Mouse (Mus musculus): Measurements from ENCODE around the gene Blvrb.

Gene Blvrb

DNA sequence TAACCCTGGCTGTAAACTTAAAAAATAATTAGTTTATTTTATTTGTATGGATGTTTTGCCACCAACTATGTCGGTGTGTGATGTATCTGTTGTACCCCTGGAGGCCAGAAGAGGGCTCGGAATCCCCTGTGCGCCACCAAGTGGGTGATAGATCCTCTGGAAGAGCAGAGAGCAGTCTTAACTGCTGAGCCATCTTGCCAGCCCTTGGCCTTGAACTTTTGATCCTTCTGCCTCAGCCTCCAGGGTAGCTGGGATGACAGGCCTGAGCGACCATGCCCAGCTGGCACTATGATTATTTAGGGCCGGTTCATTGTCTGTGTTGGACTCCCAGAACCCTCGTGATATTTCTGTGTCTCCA lies 60.8 kb downstream of the Blvrb start:
- CTCF ChIA-PET: interaction anchor here (0.6 to 1.2 kb wide), 6 partner anchors 18 to 1787 kb away, joined by 3 to 8 read pairs (median 3); no protein-coding TSS in a partner anchor

- CTCF ChIA-PET: interaction anchor here (0.7 kb wide), 1 partner anchor 44 kb away, joined by 4 read pairs; no protein-coding TSS in a partner anchor
Measured at GRCm38 (mm10) chr7:27510809-27511208, 63.0 kb downstream of the Blvrb start.

DNA sequence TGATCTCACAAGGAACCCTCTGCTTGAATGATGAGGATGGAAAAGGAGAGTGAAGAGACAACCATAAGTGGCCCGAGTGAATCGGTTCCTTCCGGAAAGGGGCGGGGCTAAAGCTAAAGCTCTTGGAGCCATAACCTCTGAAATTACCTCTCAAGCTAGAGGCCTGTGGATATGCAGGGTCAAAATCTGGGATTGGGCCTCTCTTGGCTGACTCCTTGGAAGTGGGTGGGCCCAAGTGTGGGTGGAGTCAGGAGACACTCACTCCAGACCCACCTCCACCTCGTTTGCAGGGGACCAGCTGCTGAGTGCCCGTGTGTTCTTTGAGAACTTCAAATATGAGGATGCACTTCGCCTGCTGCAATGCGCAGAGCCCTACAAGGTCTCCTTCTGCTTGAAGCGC lies 67.2 kb downstream of the Blvrb start:
- CTCF ChIA-PET: no interaction called here

All from spleen, embryonic (tissue).